Mouse (Mus musculus) E14TG2a.4 (cell line): ENCODE results near the gene Gtf2a2.

ENCODE experiments used
- CTCF ChIP-seq: conservative IDR thresholded peaks from 2 replicates; pipeline ENCODE4 v1.5.1; 2014; ENCODE audit warnings: low read length
- NANOG ChIP-seq: IDR thresholded peaks from 2 replicates; pipeline ENCODE4 v1.6.1; 2014; ENCODE audit warnings: borderline replicate concordance, low read length, mixed read lengths
- POU5F1 ChIP-seq: IDR thresholded peaks from 2 replicates; pipeline ENCODE4 v1.6.1; 2014; ENCODE audit warnings: low read length, borderline replicate concordance

DNA sequence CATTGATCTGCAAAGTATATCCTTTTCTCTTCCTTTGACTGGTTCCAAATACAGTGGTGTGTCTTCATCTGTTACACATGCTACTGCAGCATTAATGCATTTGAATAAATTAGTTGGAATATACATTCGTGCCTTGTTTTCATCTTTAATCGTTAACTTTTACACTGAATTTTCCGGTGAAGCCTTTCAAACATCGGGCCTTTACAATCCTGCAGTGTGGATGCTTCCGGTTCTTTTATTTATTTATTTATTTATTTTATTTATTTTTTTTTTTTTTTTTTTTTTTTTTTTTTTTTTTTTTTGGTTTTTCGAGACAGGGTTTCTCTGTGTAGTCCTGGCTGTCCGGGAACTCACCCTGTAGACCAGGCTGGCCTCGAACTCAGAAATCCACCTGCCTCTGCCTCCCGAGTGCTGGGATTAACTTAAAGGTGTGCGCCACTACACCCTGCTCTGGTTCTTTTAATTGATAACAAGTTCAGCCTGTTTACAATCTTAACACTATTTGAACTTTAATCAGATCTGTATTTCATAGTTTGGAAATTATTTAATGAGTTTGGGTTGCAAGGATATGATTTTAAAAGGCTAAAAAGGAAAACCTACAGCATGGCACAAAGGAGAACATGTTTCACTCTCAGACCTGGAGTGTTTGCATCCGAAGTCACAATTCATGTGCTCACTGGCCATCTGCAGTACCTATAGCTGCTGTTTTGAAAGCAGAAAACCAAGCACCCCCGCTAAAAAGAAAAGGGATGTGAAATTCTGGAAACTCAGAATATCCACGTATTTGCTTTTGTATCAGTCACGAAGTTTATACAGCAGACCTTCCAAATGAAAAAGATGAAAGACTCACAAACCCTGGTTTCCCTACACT is 578 bp upstream of the Gtf2a2 start:
- TF ChIP-seq CTCF (no peak), NANOG (no peak), POU5F1 (no peak)
